Mouse (Mus musculus): ENCODE results near the gene Dedd.

DNA sequence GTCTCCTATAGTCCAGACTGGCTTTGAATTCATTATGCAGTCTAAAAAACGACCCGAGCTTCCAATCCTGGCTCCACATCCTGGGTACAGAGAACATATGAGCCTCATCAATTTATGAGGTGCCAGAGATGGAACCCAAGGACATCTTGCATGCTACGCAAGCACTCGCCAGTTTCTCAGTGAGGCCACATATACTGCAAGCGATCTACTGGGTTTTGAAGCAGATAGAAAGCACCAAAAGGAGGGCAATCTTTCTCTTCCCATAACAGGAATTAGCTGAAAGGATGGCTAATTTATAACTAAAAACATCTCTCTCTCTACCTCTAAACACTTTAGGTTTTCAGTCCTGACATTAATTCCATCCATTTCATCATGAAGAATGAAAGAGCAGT lies 35.0 kb upstream of the Dedd start:
- TF ChIP-seq CTCF (IDR thresholded peaks at IDR 0.05; ENCODE audit: low read depth, low read length) (no peak), EP300 (IDR thresholded peaks at IDR 0.05; ENCODE audit: insufficient read depth, low read depth, low read length) (no peak)

All from ES-Bruce4 (cell line).